Mouse (Mus musculus) liver, postnatal 0 days (tissue): ENCODE measurements at regions not wholly inside any gene's neighbourhood (a gene's known extent, or its start where the extent isn't known, plus 50 kb on each side); places are given as distances from the start of the nearest gene placed in this dataset.

Experiments used
- CTCF ChIP-seq: sonication (generic); IDR thresholded peaks from 2 replicates; pipeline ENCODE4 v1.5.1; 2016; ENCODE audit warnings: antibody characterized with exemption, low read depth
- EP300 ChIP-seq: IDR thresholded peaks from 2 replicates; pipeline ENCODE4 v1.6.1; 2016; ENCODE audit warnings: antibody characterized with exemption, low read depth, mild to moderate bottlenecking

DNA sequence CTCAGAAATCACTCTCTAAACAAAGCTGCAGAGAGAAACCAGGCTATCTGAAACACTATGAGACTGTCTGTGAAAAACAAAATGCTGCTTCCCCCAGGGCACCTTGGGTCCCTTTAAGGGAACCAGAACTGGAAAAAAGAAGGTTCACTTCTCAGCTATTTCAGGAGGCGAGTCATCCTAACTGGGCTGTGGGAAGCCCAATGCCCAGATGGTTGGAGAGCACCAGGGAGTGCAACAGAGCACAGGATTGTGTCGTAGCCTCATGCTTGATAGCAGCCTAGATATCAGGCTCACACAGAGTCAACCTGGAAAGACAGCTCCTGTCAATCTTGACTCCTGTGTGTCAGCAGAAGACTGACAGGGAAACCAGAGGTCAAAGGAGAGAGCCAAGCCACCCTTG is 226.1 kb downstream of the Rnf144a start:
- no peak for TF ChIP-seq CTCF
- TF ChIP-seq EP300: no peak
